Mouse (Mus musculus) heart, postnatal 0 days (tissue): ENCODE data around the gene Kcnj10. TPM values are rescaled to one million over a fixed set of nuclear protein-coding genes. Genes with fewer than 3 reads are reported as not detected.

Experiments used
- ATAC-seq: fragments of 200-750 bp; cut with Nextera tagmentation; 2 replicates; pipeline ENCODE4 v1.8.0; 2017; ENCODE audit warnings: low read depth, moderate number of reproducible peaks, moderate library complexity; ENCODE audit not compliant: insufficient read depth
- DNase-seq: peaks from one replicate; pipeline ENCODE4 v3.0.0-alpha.2; 2016; ENCODE audit warnings: low spot score
- H3K27ac ChIP-seq: fragments of 300-500 bp; sonication (generic); 2 replicates; pipeline ENCODE4 v1.5.1; 2014; ENCODE audit warnings: low read depth, mild to moderate bottlenecking
- H3K27me3 ChIP-seq: fragments of 300-500 bp; sonication (generic); 2 replicates; pipeline ENCODE4 v1.6.1; 2014; ENCODE audit warnings: low read length, mixed read lengths; ENCODE audit not compliant: control insufficient read depth, insufficient read depth
- H3K36me3 ChIP-seq: fragments of 300-500 bp; sonication (generic); replicated peaks from 2 replicates; pipeline ENCODE4 v1.6.1; 2014; ENCODE audit warnings: low read length, mixed read lengths; ENCODE audit not compliant: control insufficient read depth, insufficient read depth
- H3K4me1 ChIP-seq: fragments of 300-500 bp; sonication (generic); 2 replicates; pipeline ENCODE4 v1.6.1; 2014; ENCODE audit warnings: antibody characterized with exemption; ENCODE audit not compliant: control insufficient read depth, insufficient read depth
- H3K4me2 ChIP-seq: fragments of 300-500 bp; sonication (generic); 2 replicates; pipeline ENCODE4 v1.6.1; 2014; ENCODE audit warnings: low read depth, mild to moderate bottlenecking, low read length, moderate library complexity
- H3K4me3 ChIP-seq: fragments of 300-500 bp; sonication (generic); 2 replicates; pipeline ENCODE4 v1.5.1; 2014; ENCODE audit warnings: low read depth, low read length
- H3K9ac ChIP-seq: fragments of 300-500 bp; sonication (generic); replicated peaks from 2 replicates; pipeline ENCODE4 v1.6.1; 2014; ENCODE audit warnings: low read depth, low read length, mixed read lengths
- H3K9me3 ChIP-seq: fragments of 300-500 bp; sonication (generic); replicated peaks from 2 replicates; pipeline ENCODE4 v1.6.1; 2016; ENCODE audit warnings: low read length; ENCODE audit not compliant: control insufficient read depth
- CTCF ChIP-seq: IDR thresholded peaks from 2 replicates; pipeline ENCODE4 v1.5.1; 2016; ENCODE audit warnings: antibody characterized with exemption, control low read depth, low read depth
- EP300 ChIP-seq: IDR thresholded peaks from 2 replicates; pipeline ENCODE4 v1.6.1; 2016; ENCODE audit warnings: antibody characterized with exemption, low read depth
- WGBS: fragments of 180-500 bp; shearing (Covaris S2); extraction: QIAGEN DNeasy Blood & Tissue Kit; methylation state at CpG from one replicate; pipeline ENCODE4 v1.1.7; 2014; 5-methylcytosine and 5-hydroxymethylcytosine counted together
- polyA plus RNA-seq: library from polyadenylated mRNA; unstranded; fragments of >200 nt; fragmentation: Nextera tagmentation; extraction: Ambion mirVana; gene quantifications from 2 replicates; pipeline ENCODE4 v1.2.1, GENCODE M21; 2015
- total RNA-seq: library from RNA; depleted of rRNA; stranded (reverse); fragments of >200 nt; gene quantifications from 2 replicates; pipeline ENCODE4 v1.2.3, GENCODE M21; 2014; ENCODE audit warnings: low replicate concordance

Gene Kcnj10
- total and polyA plus RNA-seq, 2 experiments from 2014 or later = not detected

- Histone ChIP-seq H3K9me3 (no peaks in the 10 kb centered on the region), H3K4me1 (peaks cover 7% of the 10 kb centered on the region; the same call in 1 of the 2 replicates), H3K27ac (no peak overlapping the region), H3K9ac (no peak overlapping the region), H3K4me3 (no peak overlapping the region), H3K4me2 (peak overlapping the region; percentile 27; the same call in 1 of the 2 replicates), H3K36me3 (no peaks in the 10 kb centered on the region), H3K27me3 (no peaks in the 10 kb centered on the region)
- WGBS = 21% methylated on average over 23 of the region's 23 CpGs
- peak; percentile 44 for TF ChIP-seq CTCF
- TF ChIP-seq EP300 = no peak
- ATAC-seq (0 out of 2 replicates have a peak, but pooled peaks have one; percentile 39), DNase-seq (no peak)
Measured at GRCm38 (mm10) chr1:172368768-172369418, 27.9 kb downstream of the Kcnj10 start.

- H3K4me2 ChIP-seq = peak within 1 kb of the TSS; percentile 97
- peak; percentile 99 for ATAC-seq
- peak within 1 kb of the TSS; percentile 92 for H3K4me3 ChIP-seq
- H3K4me1 ChIP-seq = peaks cover 18% of the 10 kb centered on the region
- H3K36me3 ChIP-seq = 0 out of 2 replicates have a peak, but pooled peaks cover 6% of the 10 kb centered on the region
- peak; percentile 98 for DNase-seq
- H3K27ac ChIP-seq = peak within 1 kb of the TSS; percentile 83
- H3K9me3 ChIP-seq = no peaks in the 10 kb centered on the region
- under 1% methylated on average over 38 of the region's 39 CpGs for WGBS
- H3K9ac ChIP-seq = peak within 1 kb of the TSS; percentile 76
- TF ChIP-seq EP300 = peak; percentile 72; the same call in 1 of the 2 replicates
- TF ChIP-seq CTCF = no peak
- H3K27me3 ChIP-seq = no peaks in the 10 kb centered on the region
Measured at GRCm38 (mm10) chr1:172376198-172376667, 35.2 kb downstream of the Kcnj10 start, which contains the start of gene Pigm. TSS of gene Pigm (plus strand) at chr1:172376546.

- Histone ChIP-seq H3K27ac (peak overlapping the region; percentile 82), H3K4me2 (peak overlapping the region; percentile 97), H3K9me3 (no peaks in the 10 kb centered on the region), H3K9ac (peak overlapping the region; percentile 76), H3K4me1 (peaks cover 18% of the 10 kb centered on the region), H3K4me3 (peak overlapping the region; percentile 92), H3K27me3 (no peaks in the 10 kb centered on the region), H3K36me3 (0 out of 2 replicates have a peak, but pooled peaks cover 6% of the 10 kb centered on the region)
- ATAC-seq (peak; percentile 24), DNase-seq (no peak)
- 2% methylated on average over 56 of the region's 62 CpGs for WGBS
- TF ChIP-seq EP300 (no peak), CTCF (no peak)
Measured at GRCm38 (mm10) chr1:172376758-172377458, 35.9 kb downstream of the Kcnj10 start.

GRCm38 (mm10) chr1:172380066-172380465 is 39.1 kb downstream of the Kcnj10 start:
- no peak for DNase-seq
- H3K27ac ChIP-seq = no peak overlapping the region
- ATAC-seq = no peak
- peaks cover 18% of the 10 kb centered on the region; the same call in 1 of the 2 replicates for H3K36me3 ChIP-seq
- no peaks in the 10 kb centered on the region for H3K27me3 ChIP-seq
- WGBS = 63% methylated on average over 10 of the region's 10 CpGs
- H3K4me3 ChIP-seq = no peak overlapping the region
- H3K9ac ChIP-seq = no peak overlapping the region
- H3K4me1 ChIP-seq = peaks cover 18% of the 10 kb centered on the region
- no peak overlapping the region for H3K4me2 ChIP-seq
- TF ChIP-seq CTCF (no peak), EP300 (no peak)
- no peaks in the 10 kb centered on the region for H3K9me3 ChIP-seq

- no peak for DNase-seq
- H3K4me3 ChIP-seq = no peak overlapping the region
- H3K27ac ChIP-seq = no peak overlapping the region
- H3K4me2 ChIP-seq = no peak overlapping the region
- TF ChIP-seq EP300 = no peak
- TF ChIP-seq CTCF = no peak
- no peak for ATAC-seq
- no peaks in the 10 kb centered on the region for H3K9me3 ChIP-seq
- peaks cover 18% of the 10 kb centered on the region for H3K4me1 ChIP-seq
- peaks cover 18% of the 10 kb centered on the region; the same call in 1 of the 2 replicates for H3K36me3 ChIP-seq
- no peaks in the 10 kb centered on the region for H3K27me3 ChIP-seq
- 96% methylated on average over 1 of the region's 1 CpGs for WGBS
- H3K9ac ChIP-seq = no peak overlapping the region
Measured at GRCm38 (mm10) chr1:172382090-172382489, 41.1 kb downstream of the Kcnj10 start.
